Mouse (Mus musculus): ENCODE results near the gene Olfr1025-ps1. TPM values are rescaled to one million over a fixed set of nuclear protein-coding genes. Genes with fewer than 3 reads are reported as not detected.

Gene Olfr1025-ps1
- polyA plus RNA-seq (2016; fragmentation: Nextera tagmentation; extraction: Ambion mirVana), result not detected in 2 replicates

DNA sequence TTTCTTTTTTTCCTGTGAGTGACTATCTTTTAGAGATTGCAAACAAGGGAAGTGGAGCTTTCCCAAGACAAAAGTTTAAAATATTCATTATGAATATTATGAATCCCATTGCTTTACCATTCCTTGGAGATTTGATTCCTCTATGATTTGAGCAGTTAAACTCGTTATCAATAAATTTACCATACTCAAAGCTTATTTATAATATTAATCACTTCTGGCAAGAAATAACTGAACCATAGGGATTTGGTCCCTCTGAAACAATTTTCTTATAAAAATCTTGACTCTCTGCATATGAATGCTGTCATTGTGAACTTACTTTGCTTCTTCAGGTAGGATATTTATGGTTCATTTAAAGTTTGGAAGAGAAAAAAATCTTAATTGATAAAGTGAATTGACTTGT is at the start of gene Olfr1025-ps1:
Gene Olfr1025-ps1 (plus strand): TSS at position 301 of the 400 bp plus-strand sequence.
- WGBS, result 74% methylated on average over 1 of the region's 1 CpGs

DNA sequence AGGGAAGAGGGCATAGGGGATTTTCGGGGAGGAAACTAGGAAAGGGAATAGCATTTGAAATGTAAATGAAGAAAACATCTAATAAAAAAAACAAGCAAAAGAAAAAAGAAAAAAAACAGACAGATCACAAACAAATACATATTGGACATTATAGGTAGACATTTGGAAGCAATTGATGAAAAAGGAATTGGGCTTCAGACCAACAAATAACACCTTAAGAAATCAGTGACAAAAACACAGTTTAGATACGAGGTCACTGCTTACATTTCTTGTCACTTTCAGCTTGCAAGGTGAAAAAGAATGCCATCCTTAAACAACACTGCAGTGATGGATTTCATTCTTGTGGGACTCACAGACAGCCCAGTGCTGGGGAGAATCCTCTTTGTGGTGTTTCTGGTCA is 46.7 kb upstream of the Olfr1025-ps1 start, which contains the start of gene Olfr1022:
Gene Olfr1022 (plus strand): TSS at position 301 of the 400 bp plus-strand sequence.
- Histone ChIP-seq H3K9me3 (no peaks in the 10 kb centered on the region), H3K4me3 (no peak within 1 kb of the TSS), H3K9ac (replicated peaks) (no peak within 1 kb of the TSS), H3K4me2 (replicated peaks) (no peak within 1 kb of the TSS), H3K27ac (replicated peaks) (no peak within 1 kb of the TSS), H3K4me1 (no peaks in the 10 kb centered on the region), H3K36me3 (no peaks in the 10 kb centered on the region), H3K27me3 (no peaks in the 10 kb centered on the region)
- WGBS, result 58% methylated on average over 2 of the region's 2 CpGs
- ATAC-seq (ENCODE audit: low FRiP score, low read depth), result no peak

More for the DNA sequence above, at the start of gene Olfr1025-ps1:
- no peaks in the 10 kb centered on the region for H3K27me3 ChIP-seq
- H3K36me3 ChIP-seq, result no peaks in the 10 kb centered on the region
- H3K9me3 ChIP-seq, result no peaks in the 10 kb centered on the region
- no peak within 1 kb of the TSS for H3K4me3 ChIP-seq
- H3K4me1 ChIP-seq, result no peaks in the 10 kb centered on the region
- H3K9ac ChIP-seq (replicated peaks), result no peak within 1 kb of the TSS
- H3K4me2 ChIP-seq (replicated peaks), result no peak within 1 kb of the TSS
- ATAC-seq (ENCODE audit: low FRiP score, low read depth), result no peak
- H3K27ac ChIP-seq (replicated peaks), result no peak within 1 kb of the TSS

DNA sequence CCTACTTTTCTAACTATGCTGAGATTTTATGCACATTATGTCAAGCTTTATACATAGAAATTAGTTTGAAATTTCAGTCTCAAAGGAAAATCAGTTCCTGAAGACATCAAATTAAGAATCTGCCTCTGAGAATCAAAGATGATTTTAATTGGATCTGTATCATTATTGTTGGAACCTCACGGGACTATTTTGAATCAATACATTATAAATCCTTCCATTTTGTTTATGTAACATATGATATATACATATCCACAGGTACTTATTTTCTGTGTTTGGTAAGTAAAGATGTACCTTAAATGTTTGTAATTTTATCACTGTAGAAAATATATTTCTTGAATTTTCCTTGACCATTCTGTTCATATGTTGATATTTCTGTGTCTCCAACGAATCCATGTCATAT is 29.7 kb upstream of the Olfr1025-ps1 start, which contains the start of gene Olfr1023:
Gene Olfr1023 (plus strand): TSS at position 301 of the 400 bp plus-strand sequence.
- WGBS, result 78% methylated on average over 2 of the region's 2 CpGs
- no peak for ATAC-seq (ENCODE audit: low FRiP score, low read depth)
- Histone ChIP-seq H3K36me3 (no peaks in the 10 kb centered on the region), H3K27me3 (no peaks in the 10 kb centered on the region), H3K27ac (replicated peaks) (no peak within 1 kb of the TSS), H3K4me3 (no peak within 1 kb of the TSS), H3K9me3 (no peaks in the 10 kb centered on the region), H3K4me1 (no peaks in the 10 kb centered on the region), H3K4me2 (replicated peaks) (no peak within 1 kb of the TSS), H3K9ac (replicated peaks) (no peak within 1 kb of the TSS)

DNA sequence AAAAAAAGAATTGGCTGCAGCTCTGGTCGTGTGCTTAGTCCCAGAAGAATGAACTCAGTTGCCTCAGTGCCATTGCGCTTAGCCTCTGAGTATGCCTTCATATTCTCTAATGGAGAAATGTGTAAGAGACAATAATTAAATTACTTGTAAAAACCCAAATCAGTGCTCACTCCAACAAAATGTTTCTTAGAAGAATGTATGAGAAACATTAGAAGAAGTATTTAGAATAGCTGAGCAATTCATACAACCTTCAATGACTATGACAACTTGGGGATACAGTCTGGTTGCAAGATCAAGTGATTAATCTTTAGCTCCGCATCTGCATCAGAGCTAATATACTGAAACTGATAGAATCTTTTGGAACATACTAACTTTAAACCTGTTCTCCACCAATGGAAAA is 10.0 kb upstream of the Olfr1025-ps1 start, which contains the start of gene Olfr1024:
Gene Olfr1024 (minus strand): TSS at position 101 of the 400 bp plus-strand sequence.
- H3K27me3 ChIP-seq, result no peaks in the 10 kb centered on the region
- 86% methylated on average over 3 of the region's 3 CpGs for WGBS
- H3K4me2 ChIP-seq (replicated peaks), result no peak within 1 kb of the TSS
- no peak within 1 kb of the TSS for H3K9ac ChIP-seq (replicated peaks)
- 0 out of 2 replicates have a peak, but pooled peaks cover 5% of the 10 kb centered on the region for H3K9me3 ChIP-seq
- H3K27ac ChIP-seq (replicated peaks), result no peak within 1 kb of the TSS
- no peaks in the 10 kb centered on the region for H3K36me3 ChIP-seq
- no peaks in the 10 kb centered on the region for H3K4me1 ChIP-seq
- no peak within 1 kb of the TSS for H3K4me3 ChIP-seq
- no peak for ATAC-seq (ENCODE audit: low FRiP score, low read depth)

DNA sequence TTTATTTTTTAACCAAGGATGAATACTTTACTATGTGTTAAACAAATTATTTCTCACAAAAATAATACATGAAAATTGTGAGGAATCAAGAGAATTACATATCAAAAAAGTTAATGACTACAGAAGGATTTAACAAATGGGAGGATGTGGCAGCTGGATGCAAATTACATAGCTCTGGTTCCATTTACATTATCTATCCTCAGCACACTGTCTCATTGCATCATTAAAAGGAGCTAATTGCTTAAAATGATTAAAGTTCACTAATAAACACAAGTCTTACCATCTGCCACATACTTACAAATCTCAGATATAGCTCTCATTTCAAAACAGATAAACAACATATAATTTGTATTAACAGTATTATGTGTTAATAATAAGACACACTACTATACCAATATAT is 1.8 kb upstream of the Olfr1025-ps1 start:
- H3K27ac ChIP-seq (replicated peaks), result no peak overlapping the region
- H3K36me3 ChIP-seq, result no peaks in the 10 kb centered on the region
- no peak for ATAC-seq (ENCODE audit: low FRiP score, low read depth)
- no peaks in the 10 kb centered on the region for H3K9me3 ChIP-seq
- H3K4me2 ChIP-seq (replicated peaks), result no peak overlapping the region
- H3K9ac ChIP-seq (replicated peaks), result no peak overlapping the region
- no peak overlapping the region for H3K4me3 ChIP-seq
- no peaks in the 10 kb centered on the region for H3K27me3 ChIP-seq
- no peaks in the 10 kb centered on the region for H3K4me1 ChIP-seq

DNA sequence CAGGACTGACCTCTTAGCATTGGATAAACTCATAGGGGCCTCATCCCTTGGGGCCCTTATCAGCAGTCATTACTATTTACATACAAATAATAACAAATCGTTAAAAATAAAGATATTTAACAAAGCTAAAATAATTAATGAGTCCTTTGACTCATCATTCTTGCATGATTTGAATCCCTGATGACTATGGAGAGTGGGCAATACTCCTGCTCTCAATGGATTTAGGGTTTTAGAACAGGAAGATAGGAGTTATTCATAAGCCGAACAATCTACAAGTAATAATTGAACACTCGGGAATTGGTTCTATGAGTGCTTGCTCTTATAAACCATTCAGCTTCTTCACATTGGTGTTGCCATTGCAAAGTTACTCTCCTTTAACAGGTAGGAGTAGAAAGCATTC is 6.3 kb downstream of the Olfr1025-ps1 start, which contains the start of gene Olfr1026:
Gene Olfr1026 (plus strand): TSS at position 301 of the 400 bp plus-strand sequence.
- no peak within 1 kb of the TSS for H3K9ac ChIP-seq (replicated peaks)
- H3K4me3 ChIP-seq, result no peak within 1 kb of the TSS
- no peaks in the 10 kb centered on the region for H3K4me1 ChIP-seq
- H3K27me3 ChIP-seq, result no peaks in the 10 kb centered on the region
- no peak within 1 kb of the TSS for H3K4me2 ChIP-seq (replicated peaks)
- WGBS, result 94% methylated on average over 3 of the region's 3 CpGs
- no peak within 1 kb of the TSS for H3K27ac ChIP-seq (replicated peaks)
- H3K36me3 ChIP-seq, result no peaks in the 10 kb centered on the region
- no peaks in the 10 kb centered on the region for H3K9me3 ChIP-seq
- ATAC-seq (ENCODE audit: low FRiP score, low read depth), result no peak

DNA sequence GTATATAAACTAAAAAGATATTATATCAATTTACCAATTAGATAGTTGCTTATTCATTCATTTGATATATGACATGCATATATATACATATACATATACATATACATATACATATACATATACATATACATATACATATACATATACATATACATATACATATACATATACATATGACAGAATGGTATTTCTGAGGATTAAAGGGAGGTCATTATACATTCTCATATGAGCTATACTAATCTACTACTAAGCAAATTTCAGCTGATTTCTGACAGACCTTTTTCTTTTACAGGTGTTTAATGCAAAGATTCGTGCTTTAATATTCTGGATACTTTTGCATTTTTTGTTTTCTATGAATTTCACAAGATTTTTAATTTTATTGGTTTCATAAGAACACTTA is 35.1 kb downstream of the Olfr1025-ps1 start, which contains the start of gene Olfr1028:
Gene Olfr1028 (plus strand): TSS at position 301 of the 400 bp plus-strand sequence.
- H3K27me3 ChIP-seq, result no peaks in the 10 kb centered on the region
- H3K4me2 ChIP-seq (replicated peaks), result no peak within 1 kb of the TSS
- no peak for ATAC-seq (ENCODE audit: low FRiP score, low read depth)
- H3K9me3 ChIP-seq, result no peaks in the 10 kb centered on the region
- H3K36me3 ChIP-seq, result no peaks in the 10 kb centered on the region
- WGBS, result 85% methylated on average over 1 of the region's 1 CpGs
- no peak within 1 kb of the TSS for H3K27ac ChIP-seq (replicated peaks)
- H3K4me3 ChIP-seq, result no peak within 1 kb of the TSS
- H3K4me1 ChIP-seq, result no peaks in the 10 kb centered on the region
- no peak within 1 kb of the TSS for H3K9ac ChIP-seq (replicated peaks)

Other genes with a start within 250 kb of the Olfr1025-ps1 start
- not detected in 2 replicates for gene Olfr1006, start 236.4 kb upstream of the Olfr1025-ps1 start, polyA plus RNA-seq (2016; fragmentation: Nextera tagmentation; extraction: Ambion mirVana)
- not detected in 2 replicates for gene Olfr1008, start 225.8 kb upstream of the Olfr1025-ps1 start, polyA plus RNA-seq (2016; fragmentation: Nextera tagmentation; extraction: Ambion mirVana)
- gene Olfr1009, start 199.8 kb upstream of the Olfr1025-ps1 start, polyA plus RNA-seq (2016; fragmentation: Nextera tagmentation; extraction: Ambion mirVana), result not detected in 2 replicates
- not detected in 2 replicates for gene Olfr1012, start 152.4 kb upstream of the Olfr1025-ps1 start, polyA plus RNA-seq (2016; fragmentation: Nextera tagmentation; extraction: Ambion mirVana)
- gene Olfr1013, start 148.1 kb upstream of the Olfr1025-ps1 start, polyA plus RNA-seq (2016; fragmentation: Nextera tagmentation; extraction: Ambion mirVana), result not detected in 2 replicates
- not detected in 2 replicates for gene Olfr1014, start 142.5 kb upstream of the Olfr1025-ps1 start, polyA plus RNA-seq (2016; fragmentation: Nextera tagmentation; extraction: Ambion mirVana)
- not detected in 2 replicates for gene Olfr1015, start 133.2 kb upstream of the Olfr1025-ps1 start, polyA plus RNA-seq (2016; fragmentation: Nextera tagmentation; extraction: Ambion mirVana)
- gene Olfr1016, start 112.6 kb upstream of the Olfr1025-ps1 start, polyA plus RNA-seq (2016; fragmentation: Nextera tagmentation; extraction: Ambion mirVana), result not detected in 2 replicates
- gene Olfr1018, start 96.7 kb upstream of the Olfr1025-ps1 start, polyA plus RNA-seq (2016; fragmentation: Nextera tagmentation; extraction: Ambion mirVana), result not detected in 2 replicates
- gene Olfr1019, start 69.7 kb upstream of the Olfr1025-ps1 start, polyA plus RNA-seq (2016; fragmentation: Nextera tagmentation; extraction: Ambion mirVana), result not detected in 2 replicates
- not detected in 2 replicates for gene Olfr1020, start 68.2 kb upstream of the Olfr1025-ps1 start, polyA plus RNA-seq (2016; fragmentation: Nextera tagmentation; extraction: Ambion mirVana)
- gene Olfr1022, start 46.6 kb upstream of the Olfr1025-ps1 start, polyA plus RNA-seq (2016; fragmentation: Nextera tagmentation; extraction: Ambion mirVana), result not detected in 2 replicates
- not detected in 2 replicates for gene Olfr1023, start 29.6 kb upstream of the Olfr1025-ps1 start, polyA plus RNA-seq (2016; fragmentation: Nextera tagmentation; extraction: Ambion mirVana)
- gene Olfr1024, start 10.1 kb upstream of the Olfr1025-ps1 start, polyA plus RNA-seq (2016; fragmentation: Nextera tagmentation; extraction: Ambion mirVana), result not detected in 2 replicates
- gene Olfr1026, start 6.4 kb downstream of the Olfr1025-ps1 start, polyA plus RNA-seq (2016; fragmentation: Nextera tagmentation; extraction: Ambion mirVana), result not detected in 2 replicates
- gene Olfr1028, start 35.2 kb downstream of the Olfr1025-ps1 start, polyA plus RNA-seq (2016; fragmentation: Nextera tagmentation; extraction: Ambion mirVana), result not detected in 2 replicates
- gene Olfr1029, start 58.7 kb downstream of the Olfr1025-ps1 start, polyA plus RNA-seq (2016; fragmentation: Nextera tagmentation; extraction: Ambion mirVana), result not detected in 2 replicates
- gene Olfr1030, start 64.1 kb downstream of the Olfr1025-ps1 start, polyA plus RNA-seq (2016; fragmentation: Nextera tagmentation; extraction: Ambion mirVana), result not detected in 2 replicates
- gene Olfr1031, start 75.1 kb downstream of the Olfr1025-ps1 start, polyA plus RNA-seq (2016; fragmentation: Nextera tagmentation; extraction: Ambion mirVana), result not detected in 2 replicates
- not detected in 2 replicates for gene Olfr1032, start 90.3 kb downstream of the Olfr1025-ps1 start, polyA plus RNA-seq (2016; fragmentation: Nextera tagmentation; extraction: Ambion mirVana)
- gene Olfr1033, start 105.4 kb downstream of the Olfr1025-ps1 start, polyA plus RNA-seq (2016; fragmentation: Nextera tagmentation; extraction: Ambion mirVana), result not detected in 2 replicates
- 0.05 TPM in 1 of 2 replicates, not detected in the other for gene Olfr1034, start 130.7 kb downstream of the Olfr1025-ps1 start, polyA plus RNA-seq (2016; fragmentation: Nextera tagmentation; extraction: Ambion mirVana)
- gene Olfr1036, start 158.8 kb downstream of the Olfr1025-ps1 start, polyA plus RNA-seq (2016; fragmentation: Nextera tagmentation; extraction: Ambion mirVana), result not detected in 2 replicates
- gene Olfr1037, start 172.2 kb downstream of the Olfr1025-ps1 start, polyA plus RNA-seq (2016; fragmentation: Nextera tagmentation; extraction: Ambion mirVana), result not detected in 2 replicates
- not detected in 2 replicates for gene Olfr1039, start 220.7 kb downstream of the Olfr1025-ps1 start, polyA plus RNA-seq (2016; fragmentation: Nextera tagmentation; extraction: Ambion mirVana)
- gene Olfr1040, start 231.5 kb downstream of the Olfr1025-ps1 start, polyA plus RNA-seq (2016; fragmentation: Nextera tagmentation; extraction: Ambion mirVana), result not detected in 2 replicates
- gene Olfr1042, start 246.6 kb downstream of the Olfr1025-ps1 start, polyA plus RNA-seq (2016; fragmentation: Nextera tagmentation; extraction: Ambion mirVana), result not detected in 2 replicates